Mouse (Mus musculus) liver, embryonic 12.5 days (tissue): ENCODE measurements around the gene Tmf1. TPM values are rescaled to one million over a fixed set of nuclear protein-coding genes. Genes with fewer than 3 reads are reported as not detected.

Source experiments
- polyA plus RNA-seq: library from polyadenylated mRNA; unstranded; fragments of >200 nt; fragmentation: Nextera tagmentation; extraction: Ambion mirVana; gene quantifications from 2 replicates; pipeline ENCODE4 v1.2.1, GENCODE M21; 2016

Gene Tmf1
- polyA plus RNA-seq, 1 experiment from 2014 or later: 19.6 TPM

Other genes with a start within 250 kb of the Tmf1 start
- not detected in 2 replicates for gene Fam19a4, start 118.7 kb downstream of the Tmf1 start, polyA plus RNA-seq
- 2.9 and 3.7 TPM in 2 replicates for gene Eogt, start 29.9 kb downstream of the Tmf1 start, polyA plus RNA-seq
- 39.9 and 40.7 TPM in 2 replicates for gene Uba3, start 26.5 kb upstream of the Tmf1 start, polyA plus RNA-seq
- 35.3 and 36.6 TPM in 2 replicates for gene Arl6ip5, start 31.6 kb upstream of the Tmf1 start, polyA plus RNA-seq
- gene Lmod3, start 73.6 kb upstream of the Tmf1 start, polyA plus RNA-seq: 0.05 and 0.10 TPM in 2 replicates